Mouse (Mus musculus) midbrain, embryonic 12.5 days (tissue): ENCODE data around the gene Dnajc8. TPM values are rescaled to one million over a fixed set of nuclear protein-coding genes. Genes with fewer than 3 reads are reported as not detected.

Experiments
- ATAC-seq: fragments of 200-750 bp; cut with Nextera tagmentation; 2 replicates; pipeline ENCODE4 v1.8.0; 2017; ENCODE audit warnings: low read depth, moderate TSS enrichment, moderate library complexity; ENCODE audit not compliant: low FRiP score
- H3K27ac ChIP-seq: fragments of 300-500 bp; sonication (generic); replicated peaks from 2 replicates; pipeline ENCODE4 v1.5.1; 2016; ENCODE audit warnings: mild to moderate bottlenecking
- H3K27me3 ChIP-seq: fragments of 300-500 bp; sonication (generic); 2 replicates; pipeline ENCODE4 v1.6.1; 2016; ENCODE audit warnings: mild to moderate bottlenecking
- H3K36me3 ChIP-seq: fragments of 300-500 bp; sonication (generic); 2 replicates; pipeline ENCODE4 v1.6.1; 2016
- H3K4me1 ChIP-seq: fragments of 300-500 bp; sonication (generic); 2 replicates; pipeline ENCODE4 v1.6.1; 2016
- H3K4me2 ChIP-seq: fragments of 300-500 bp; sonication (generic); replicated peaks from 2 replicates; pipeline ENCODE4 v1.6.1; 2016; ENCODE audit warnings: mild to moderate bottlenecking, moderate library complexity
- H3K4me3 ChIP-seq: fragments of 300-500 bp; sonication (generic); 2 replicates; pipeline ENCODE4 v1.5.1; 2016; ENCODE audit warnings: mild to moderate bottlenecking
- H3K9ac ChIP-seq: fragments of 300-500 bp; sonication (generic); replicated peaks from 2 replicates; pipeline ENCODE4 v1.6.1; 2016; ENCODE audit warnings: mild to moderate bottlenecking, moderate library complexity
- H3K9me3 ChIP-seq: fragments of 300-500 bp; sonication (generic); 2 replicates; pipeline ENCODE4 v1.6.1; 2016; ENCODE audit warnings: mild to moderate bottlenecking
- WGBS: fragments of 180-500 bp; shearing (Covaris S2); methylation state at CpG from one replicate; pipeline ENCODE4 v1.1.7; 2016; 5-methylcytosine and 5-hydroxymethylcytosine counted together
- polyA plus RNA-seq: library from polyadenylated mRNA; unstranded; fragments of >200 nt; fragmentation: Nextera tagmentation; extraction: Ambion mirVana; gene quantifications from 2 replicates; pipeline ENCODE4 v1.2.1, GENCODE M21; 2016

Dnajc8 gene
- polyA plus RNA-seq, 1 experiment from 2014 or later = 176 TPM

- WGBS = 11% methylated on average over 11 of the region's 11 CpGs
Measured at GRCm38 (mm10) chr4:132524321-132524741, 11.0 kb upstream of the Dnajc8 start.

GRCm38 (mm10) chr4:132524808-132525207 is 10.5 kb upstream of the Dnajc8 start:
- H3K9me3 ChIP-seq = no peaks in the 10 kb centered on the region
- H3K4me3 ChIP-seq = no peak overlapping the region
- peaks cover 5% of the 10 kb centered on the region for H3K36me3 ChIP-seq
- no peak overlapping the region for H3K9ac ChIP-seq
- no peaks in the 10 kb centered on the region for H3K27me3 ChIP-seq
- peaks cover 8% of the 10 kb centered on the region; the same call in 1 of the 2 replicates for H3K4me1 ChIP-seq
- H3K27ac ChIP-seq = no peak overlapping the region
- no peak for ATAC-seq
- H3K4me2 ChIP-seq = no peak overlapping the region
- WGBS = 50% methylated on average over 6 of the region's 6 CpGs

More at GRCm38 (mm10) chr4:132524321-132524741, 11.0 kb upstream of the Dnajc8 start:
- no peak overlapping the region for H3K9ac ChIP-seq
- H3K9me3 ChIP-seq = no peaks in the 10 kb centered on the region
- no peak overlapping the region for H3K4me2 ChIP-seq
- no peak for ATAC-seq
- no peak overlapping the region for H3K27ac ChIP-seq
- H3K36me3 ChIP-seq = peaks cover 2% of the 10 kb centered on the region; the same call in 1 of the 2 replicates
- no peak overlapping the region for H3K4me3 ChIP-seq
- H3K4me1 ChIP-seq = peaks cover 8% of the 10 kb centered on the region; the same call in 1 of the 2 replicates
- H3K27me3 ChIP-seq = no peaks in the 10 kb centered on the region

- H3K36me3 ChIP-seq = peaks cover 18% of the 10 kb centered on the region
- no peak overlapping the region for H3K4me2 ChIP-seq
- H3K27ac ChIP-seq = no peak overlapping the region
- H3K27me3 ChIP-seq = no peaks in the 10 kb centered on the region
- no peak for ATAC-seq
- no peaks in the 10 kb centered on the region for H3K9me3 ChIP-seq
- H3K4me3 ChIP-seq = no peak overlapping the region
- peaks cover 10% of the 10 kb centered on the region for H3K4me1 ChIP-seq
- H3K9ac ChIP-seq = no peak overlapping the region
- WGBS = 44% methylated on average over 2 of the region's 2 CpGs
Measured at GRCm38 (mm10) chr4:132526678-132527077, 8.7 kb upstream of the Dnajc8 start.

- no peak overlapping the region for H3K9ac ChIP-seq
- peaks cover 20% of the 10 kb centered on the region for H3K4me1 ChIP-seq
- H3K27me3 ChIP-seq = no peaks in the 10 kb centered on the region
- no peak overlapping the region for H3K27ac ChIP-seq
- ATAC-seq = no peak
- H3K4me2 ChIP-seq = no peak overlapping the region
- no peaks in the 10 kb centered on the region for H3K9me3 ChIP-seq
- peaks cover 18% of the 10 kb centered on the region for H3K36me3 ChIP-seq
- 94% methylated on average over 8 of the region's 8 CpGs for WGBS
- no peak overlapping the region for H3K4me3 ChIP-seq
Measured at GRCm38 (mm10) chr4:132527917-132528522, 7.3 kb upstream of the Dnajc8 start.

GRCm38 (mm10) chr4:132529344-132529743 is 6.0 kb upstream of the Dnajc8 start:
- H3K36me3 ChIP-seq = peaks cover 18% of the 10 kb centered on the region
- ATAC-seq = no peak
- no peak overlapping the region for H3K4me2 ChIP-seq
- H3K4me1 ChIP-seq = peaks cover 21% of the 10 kb centered on the region
- H3K4me3 ChIP-seq = no peak overlapping the region
- H3K9me3 ChIP-seq = no peaks in the 10 kb centered on the region
- no peak overlapping the region for H3K27ac ChIP-seq
- no peaks in the 10 kb centered on the region for H3K27me3 ChIP-seq
- H3K9ac ChIP-seq = no peak overlapping the region
- WGBS = 91% methylated on average over 4 of the region's 4 CpGs

GRCm38 (mm10) chr4:132530033-132530804 is 5.1 kb upstream of the Dnajc8 start:
- Histone ChIP-seq H3K4me1 (peaks cover 21% of the 10 kb centered on the region), H3K4me3 (no peak overlapping the region), H3K27me3 (no peaks in the 10 kb centered on the region), H3K4me2 (no peak overlapping the region), H3K9ac (no peak overlapping the region), H3K27ac (no peak overlapping the region), H3K9me3 (no peaks in the 10 kb centered on the region), H3K36me3 (peaks cover 18% of the 10 kb centered on the region)
- 92% methylated on average over 20 of the region's 20 CpGs for WGBS
- no peak for ATAC-seq

GRCm38 (mm10) chr4:132532496-132532895 is 2.9 kb upstream of the Dnajc8 start:
- Histone ChIP-seq H3K27ac (peak overlapping the region; percentile 89), H3K4me2 (peak overlapping the region; percentile 70), H3K4me1 (peaks cover 35% of the 10 kb centered on the region), H3K4me3 (peak overlapping the region; percentile 75), H3K27me3 (no peaks in the 10 kb centered on the region), H3K36me3 (peaks cover 18% of the 10 kb centered on the region), H3K9ac (peak overlapping the region; percentile 90), H3K9me3 (no peaks in the 10 kb centered on the region)
- ATAC-seq = no peak
- 39% methylated on average over 5 of the region's 5 CpGs for WGBS

GRCm38 (mm10) chr4:132532981-132533916 is 2.1 kb upstream of the Dnajc8 start, which contains the start of gene Atpif1:
Gene Atpif1, minus strand, starts transcription at chr4:132533659.
- Histone ChIP-seq H3K9ac (peak within 1 kb of the TSS; percentile 90), H3K36me3 (peaks cover 20% of the 10 kb centered on the region), H3K9me3 (no peaks in the 10 kb centered on the region), H3K4me1 (peaks cover 35% of the 10 kb centered on the region), H3K4me3 (peak within 1 kb of the TSS; percentile 75), H3K27me3 (no peaks in the 10 kb centered on the region), H3K27ac (peak within 1 kb of the TSS; percentile 89), H3K4me2 (peak within 1 kb of the TSS; percentile 70)
- peak; percentile 89 for ATAC-seq
- under 1% methylated on average over 62 of the region's 63 CpGs for WGBS

- Histone ChIP-seq H3K4me1 (peaks cover 16% of the 10 kb centered on the region), H3K36me3 (peaks cover 61% of the 10 kb centered on the region), H3K9ac (no peak overlapping the region), H3K9me3 (no peaks in the 10 kb centered on the region), H3K4me2 (no peak overlapping the region), H3K4me3 (no peak overlapping the region), H3K27me3 (no peaks in the 10 kb centered on the region), H3K27ac (no peak overlapping the region)
- no peak for ATAC-seq
- 97% methylated on average over 5 of the region's 5 CpGs for WGBS
Measured at GRCm38 (mm10) chr4:132539481-132539880, 4.1 kb downstream of the Dnajc8 start.

- Histone ChIP-seq H3K27me3 (no peaks in the 10 kb centered on the region), H3K4me2 (no peak overlapping the region), H3K27ac (no peak overlapping the region), H3K9ac (no peak overlapping the region), H3K4me1 (peaks cover 9% of the 10 kb centered on the region), H3K9me3 (no peaks in the 10 kb centered on the region), H3K4me3 (no peak overlapping the region), H3K36me3 (peaks cover 78% of the 10 kb centered on the region)
- WGBS = 93% methylated on average over 4 of the region's 4 CpGs
- ATAC-seq = no peak
Measured at GRCm38 (mm10) chr4:132541413-132541812, 6.1 kb downstream of the Dnajc8 start.

- Histone ChIP-seq H3K9ac (no peak overlapping the region), H3K27ac (no peak overlapping the region), H3K36me3 (peaks cover 90% of the 10 kb centered on the region), H3K4me3 (no peak overlapping the region), H3K4me1 (no peaks in the 10 kb centered on the region), H3K27me3 (no peaks in the 10 kb centered on the region), H3K4me2 (no peak overlapping the region), H3K9me3 (no peaks in the 10 kb centered on the region)
- no peak for ATAC-seq
- WGBS = 81% methylated on average over 1 of the region's 1 CpGs
Measured at GRCm38 (mm10) chr4:132542724-132543123, 7.4 kb downstream of the Dnajc8 start.
